Mouse (Mus musculus) lung, adult 2 months (tissue): ENCODE results near the gene Trappc11.

Experiments used
- CTCF ChIP-seq: fragments of 200-500 bp; IDR thresholded peaks from 2 replicates; pipeline ENCODE4 v1.5.1; 2011; ENCODE audit warnings: mild to moderate bottlenecking, low read length, control low read depth; ENCODE audit not compliant: insufficient read depth
- POLR2A ChIP-seq: fragments of 200-500 bp; IDR thresholded peaks from 2 replicates; pipeline ENCODE4 v1.6.1; 2011; ENCODE audit warnings: low read depth, mild to moderate bottlenecking, control low read depth, low read length, borderline replicate concordance; ENCODE audit errors: extremely low read depth

- TF ChIP-seq CTCF (no peak), POLR2A (no peak)
These were observed 37.8 kb downstream of the Trappc11 start for GRCm38 (mm10) chr8:47495428-47495827.
